Mouse (Mus musculus) MEL (cell line): Measurements from ENCODE around the gene Map3k12. TPM values are rescaled to one million over a fixed set of nuclear protein-coding genes. Genes with fewer than 3 reads are reported as not detected.

Experiments
- DNase-seq: peaks from one replicate; pipeline ENCODE4 v3.0.0; 2011; ENCODE audit warnings: low read depth, low spot score
- H3K27ac ChIP-seq: 2 replicates; pipeline ENCODE4 v1.5.1; 2012; ENCODE audit warnings: low read depth, mild to moderate bottlenecking, control low read depth, low read length, moderate library complexity; ENCODE audit not compliant: control insufficient read depth
- H3K27me3 ChIP-seq, 2 experiments: fragments of 150-350 bp in 1 of 2; sonication (generic) in 1 of 2; 2 replicates each; pipeline ENCODE4 v1.6.1; 2012; ENCODE audit warnings: low read length in 2 of 2, mild to moderate bottlenecking in 2 of 2, improper control_type of control experiment in 1 of 2, moderate library complexity in 1 of 2; ENCODE audit not compliant: insufficient read depth in 2 of 2, control insufficient read depth in 1 of 2
- H3K36me3 ChIP-seq, 2 experiments: 2 replicates each; pipeline ENCODE4 v1.6.1; 2012 to 2014; ENCODE audit warnings: low read length in 2 of 2, improper control_type of control experiment in 1 of 2, inconsistent platforms in 1 of 2, mild to moderate bottlenecking in 1 of 2; ENCODE audit not compliant: insufficient read depth in 2 of 2, control insufficient read depth in 1 of 2
- H3K4me1 ChIP-seq, 2 experiments: fragments of 150-350 bp in 1 of 2; sonication (generic) in 1 of 2; 2 replicates each; pipeline ENCODE4 v1.6.1; 2012; ENCODE audit warnings: low read length in 2 of 2, improper control_type of control experiment in 1 of 2, mild to moderate bottlenecking in 1 of 2; ENCODE audit not compliant: insufficient read depth in 2 of 2, control insufficient read depth in 1 of 2
- H3K4me3 ChIP-seq, 2 experiments: fragments of 150-350 bp in 1 of 2; sonication (generic) in 1 of 2; 2 replicates each; pipeline ENCODE4 v1.5.1; 2012; ENCODE audit warnings: low read depth in 2 of 2, low read length in 2 of 2, mild to moderate bottlenecking in 2 of 2, moderate library complexity in 2 of 2, control low read depth in 1 of 2, improper control_type of control experiment in 1 of 2; ENCODE audit not compliant: control insufficient read depth in 1 of 2, insufficient read depth in 1 of 2
- H3K79me2 ChIP-seq: 2 replicates; pipeline ENCODE4 v1.6.1; 2012; ENCODE audit warnings: mild to moderate bottlenecking, low read length, moderate library complexity; ENCODE audit not compliant: control insufficient read depth, poor library complexity, insufficient read depth
- H3K9ac ChIP-seq: 2 replicates; pipeline ENCODE4 v1.6.1; 2012; ENCODE audit warnings: low read depth, mild to moderate bottlenecking, control low read depth, low read length, moderate library complexity; ENCODE audit not compliant: control insufficient read depth, poor library complexity, severe bottlenecking
- H3K9me3 ChIP-seq: fragments of 150-350 bp; sonication (generic); replicated peaks from 2 replicates; pipeline ENCODE4 v1.6.1; 2012; ENCODE audit warnings: mild to moderate bottlenecking, low read length, improper control_type of control experiment, moderate library complexity; ENCODE audit not compliant: insufficient read depth
- BHLHE40 ChIP-seq: IDR thresholded peaks from 2 replicates; pipeline ENCODE4 v1.6.1; 2012; ENCODE audit warnings: low read depth, mild to moderate bottlenecking, inconsistent platforms, low read length, improper control_type of control experiment, borderline replicate concordance
- CHD1 ChIP-seq: IDR thresholded peaks from 2 replicates; pipeline ENCODE4 v1.6.1; 2012; ENCODE audit warnings: low read depth, mild to moderate bottlenecking, inconsistent platforms, low read length, improper control_type of control experiment
- CHD2 ChIP-seq: IDR thresholded peaks from 2 replicates; pipeline ENCODE4 v1.6.1; 2011; ENCODE audit warnings: low read length, improper control_type of control experiment
- CTCF ChIP-seq, 3 experiments: IDR thresholded peaks in 2 of 3; conservative IDR thresholded peaks in 1 of 3; 2 replicates each; pipeline ENCODE4 v1.5.1; 2011 to 2012; ENCODE audit warnings: low read length in 3 of 3, low read depth in 2 of 3, mild to moderate bottlenecking in 2 of 3, improper control_type of control experiment in 1 of 3, inconsistent platforms in 1 of 3, mixed read lengths in 1 of 3, moderate library complexity in 1 of 3; ENCODE audit not compliant: control insufficient read depth in 1 of 3, insufficient read depth in 1 of 3, poor library complexity in 1 of 3, severe bottlenecking in 1 of 3
- E2F4 ChIP-seq: IDR thresholded peaks from 2 replicates; pipeline ENCODE4 v1.6.1; 2011; ENCODE audit warnings: low read depth, low read length, improper control_type of control experiment, borderline replicate concordance
- ELF1 ChIP-seq: IDR thresholded peaks from 2 replicates; pipeline ENCODE4 v1.6.1; 2014; ENCODE audit warnings: low read depth, mild to moderate bottlenecking, inconsistent platforms, low read length, improper control_type of control experiment, moderate library complexity
- ETS1 ChIP-seq: IDR thresholded peaks from 2 replicates; pipeline ENCODE4 v1.6.1; 2012; ENCODE audit warnings: low read depth, mild to moderate bottlenecking, inconsistent platforms, low read length, improper control_type of control experiment, moderate library complexity
- GABPA ChIP-seq: IDR thresholded peaks from 2 replicates; pipeline ENCODE4 v1.6.1; 2012; ENCODE audit warnings: low read depth, mild to moderate bottlenecking, inconsistent platforms, low read length, improper control_type of control experiment, moderate library complexity
- GATA1 ChIP-seq: IDR thresholded peaks from 2 replicates; pipeline ENCODE4 v1.6.1; 2011; ENCODE audit warnings: low read depth, low read length, improper control_type of control experiment
- JUND ChIP-seq: IDR thresholded peaks from 2 replicates; pipeline ENCODE4 v1.6.1; 2011; ENCODE audit warnings: low read depth, mild to moderate bottlenecking, improper control_type of control experiment, low read length
- KAT2A ChIP-seq: conservative IDR thresholded peaks from 2 replicates; pipeline ENCODE4 v1.6.1; 2012; ENCODE audit warnings: low read depth, low read length, improper control_type of control experiment, inconsistent platforms
- MAZ ChIP-seq: IDR thresholded peaks from 2 replicates; pipeline ENCODE4 v1.6.1; 2012; ENCODE audit warnings: low read depth, mild to moderate bottlenecking, inconsistent platforms, low read length, improper control_type of control experiment
- MEF2A ChIP-seq: IDR thresholded peaks from 2 replicates; pipeline ENCODE4 v1.6.1; 2014; ENCODE audit warnings: low read depth, mild to moderate bottlenecking, inconsistent platforms, low read length, improper control_type of control experiment; ENCODE audit not compliant: poor library complexity, insufficient replicate concordance, severe bottlenecking; ENCODE audit errors: extremely low read depth
- NELFE ChIP-seq: IDR thresholded peaks from 2 replicates; pipeline ENCODE4 v1.6.1; 2011; ENCODE audit warnings: low read depth, low read length, improper control_type of control experiment
- NRF1 ChIP-seq: IDR thresholded peaks from 2 replicates; pipeline ENCODE4 v1.6.1; 2014; ENCODE audit warnings: low read depth, mild to moderate bottlenecking, inconsistent platforms, low read length, improper control_type of control experiment, moderate library complexity; ENCODE audit not compliant: poor library complexity, insufficient read depth, severe bottlenecking
- POLR2AphosphoS5 ChIP-seq: IDR thresholded peaks from 2 replicates; pipeline ENCODE4 v1.6.1; 2012; ENCODE audit warnings: low read depth, borderline replicate concordance, mild to moderate bottlenecking, inconsistent platforms, low read length, moderate library complexity, mixed read lengths
- RAD21 ChIP-seq: IDR thresholded peaks from 2 replicates; pipeline ENCODE4 v1.6.1; 2011; ENCODE audit warnings: mild to moderate bottlenecking, low read depth, low read length, improper control_type of control experiment
- SMC3 ChIP-seq: IDR thresholded peaks from 2 replicates; pipeline ENCODE4 v1.6.1; 2011; ENCODE audit warnings: low read depth, low read length, improper control_type of control experiment
- TAL1 ChIP-seq: IDR thresholded peaks from 2 replicates; pipeline ENCODE4 v1.6.1; 2012; ENCODE audit warnings: mild to moderate bottlenecking, inconsistent platforms, low read length, moderate library complexity, mixed read lengths
- USF1 ChIP-seq: IDR thresholded peaks from 2 replicates; pipeline ENCODE4 v1.6.1; 2014; ENCODE audit warnings: low read depth, mild to moderate bottlenecking, inconsistent platforms, low read length, improper control_type of control experiment, moderate library complexity
- ZKSCAN1 ChIP-seq: IDR thresholded peaks from 2 replicates; pipeline ENCODE4 v1.6.1; 2012; ENCODE audit warnings: low read depth, mild to moderate bottlenecking, inconsistent platforms, low read length, improper control_type of control experiment, moderate library complexity
- ZMIZ1 ChIP-seq: IDR thresholded peaks from 2 replicates; pipeline ENCODE4 v1.6.1; 2012; ENCODE audit warnings: low read depth, mild to moderate bottlenecking, inconsistent platforms, low read length, improper control_type of control experiment, moderate library complexity
- ZNF384 ChIP-seq: IDR thresholded peaks from 2 replicates; pipeline ENCODE4 v1.6.1; 2012; ENCODE audit warnings: low read depth, mild to moderate bottlenecking, inconsistent platforms, low read length, improper control_type of control experiment
- polyA plus RNA-seq, 2 experiments: library from polyadenylated mRNA; stranded (reverse) in 1 of 2; unstranded in 1 of 2; fragments of >175 nt in 1 of 2; fragments of >200 nt in 1 of 2; gene quantifications; 2 replicates each; pipeline versions ENCODE4 v1.2.1 to v1.2.4; 2012; ENCODE audit warnings: low replicate concordance in 2 of 2, low read depth in 1 of 2; ENCODE audit not compliant: insufficient read length in 2 of 2, insufficient read depth in 1 of 2, missing spikeins in 1 of 2
- total RNA-seq: library from RNA; depleted of rRNA; stranded (reverse); fragments of 300-350 nt; gene quantifications from 2 replicates; pipeline ENCODE4 v1.2.3, GENCODE M21; 2012

Gene Map3k12
- total and polyA plus RNA-seq, 3 experiments = 1.7 to 2.8 TPM; not detected in 1

DNA sequence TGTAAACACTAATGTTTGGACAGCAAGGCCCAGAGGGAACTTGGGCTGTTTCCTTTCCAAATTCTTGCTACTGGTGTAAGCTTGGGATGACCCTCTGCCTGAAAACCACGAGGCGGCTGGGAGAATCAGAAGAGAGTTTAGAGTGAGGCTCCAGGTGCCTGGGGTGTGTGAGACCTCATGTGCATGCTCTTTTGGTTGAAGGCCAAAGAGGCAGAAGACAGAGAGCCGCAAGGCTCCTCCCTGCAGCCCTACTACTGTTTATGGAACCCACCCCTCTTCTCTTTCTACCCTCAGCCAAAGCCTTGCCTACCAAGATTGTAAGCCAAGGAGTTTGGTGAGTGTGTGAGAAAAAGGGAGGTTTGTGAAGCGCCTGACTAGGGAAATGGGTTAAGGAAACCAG, 1.1 kb downstream of the Map3k12 start:
- Histone ChIP-seq H3K27ac (no peak overlapping the region), H3K4me1 (peaks cover 5 to 21% of the 10 kb centered on the region in 2 experiments; a peak in 3 of 4 replicates), H3K4me3 (no peak overlapping the region), H3K9ac (no peak overlapping the region), H3K79me2 (peaks cover 14% of the 10 kb centered on the region), H3K9me3 (no peaks in the 10 kb centered on the region), H3K27me3 (no peaks in the 10 kb centered on the region), H3K36me3 (peaks cover 0 to 9% of the 10 kb centered on the region in 2 experiments; a peak in 2 of 4 replicates)
- no peak for TF ChIP-seq RAD21
- no peak for TF ChIP-seq JUND
- no peak for TF ChIP-seq NRF1
- no peak for TF ChIP-seq ZNF384
- no peak for TF ChIP-seq ZMIZ1
- TF ChIP-seq CTCF (IDR thresholded peaks at IDR 0.05 in 2 of 3, conservative IDR thresholded peaks at IDR 0.05 in 1 of 3; ENCODE audit: control insufficient read depth in 1 of 3, insufficient read depth in 1 of 3, low read depth in 2 of 3, low read length in 3 of 3, poor library complexity in 1 of 3, severe bottlenecking in 1 of 3) = no peak
- no peak for DNase-seq

DNA sequence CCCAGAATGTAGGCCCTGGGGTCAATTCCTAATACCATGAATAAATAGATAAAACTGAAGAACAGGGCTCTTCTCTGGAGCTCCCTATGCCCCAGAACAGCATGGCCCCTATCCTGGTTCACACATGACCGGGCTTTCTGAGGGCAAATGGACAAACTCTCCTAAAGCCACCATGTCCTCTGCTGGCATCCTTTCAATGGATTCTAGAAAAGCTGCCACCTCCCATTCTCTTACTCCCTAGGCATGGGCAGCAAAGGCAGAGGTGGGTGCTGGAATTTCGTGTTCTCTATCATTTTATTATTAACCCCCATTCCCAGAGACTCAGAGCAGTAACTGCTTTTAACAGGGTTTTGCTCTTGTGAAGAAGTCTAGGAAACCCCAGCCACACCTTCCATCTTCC, 1.6 kb downstream of the Map3k12 start:
- no peaks in the 10 kb centered on the region for H3K9me3 ChIP-seq
- H3K4me3 ChIP-seq = no peak overlapping the region
- H3K9ac ChIP-seq = no peak overlapping the region
- no peaks in the 10 kb centered on the region for H3K27me3 ChIP-seq
- no peak for DNase-seq
- peaks cover 10% of the 10 kb centered on the region; the same call in 1 of the 2 replicates for H3K79me2 ChIP-seq
- peaks cover 0 to 5% of the 10 kb centered on the region in 2 experiments; a peak in 2 of 4 replicates for H3K36me3 ChIP-seq
- no peak for TF ChIP-seq E2F4
- TF ChIP-seq POLR2AphosphoS5 = no peak
- no peak for TF ChIP-seq CHD1
- TF ChIP-seq NELFE = no peak
- TF ChIP-seq ELF1 = no peak
- TF ChIP-seq ZKSCAN1 = no peak
- no peak for TF ChIP-seq CHD2
- TF ChIP-seq ZMIZ1 = no peak
- TF ChIP-seq ETS1 = no peak
- TF ChIP-seq KAT2A = no peak
- no peak for TF ChIP-seq BHLHE40
- no peak for TF ChIP-seq TAL1
- no peak for TF ChIP-seq SMC3
- no peak for TF ChIP-seq MAZ
- TF ChIP-seq USF1 = no peak
- no peak for TF ChIP-seq GABPA
- TF ChIP-seq GATA1 = no peak
- TF ChIP-seq ZNF384 = no peak
- no peak for TF ChIP-seq JUND
- TF ChIP-seq MEF2A = no peak
- peaks cover 2 to 19% of the 10 kb centered on the region in 2 experiments; a peak in 3 of 4 replicates for H3K4me1 ChIP-seq
- no peak overlapping the region for H3K27ac ChIP-seq
